Mouse (Mus musculus) ES-E14 (cell line): ENCODE measurements around the gene Il10rb. TPM values are rescaled to one million over a fixed set of nuclear protein-coding genes. Genes with fewer than 3 reads are reported as not detected.

ENCODE experiments used
- DNase-seq: peaks from one replicate; pipeline ENCODE4 v3.0.0-alpha.2; 2013; ENCODE audit warnings: low read depth, low spot score
- H3K27ac ChIP-seq: 2 replicates; pipeline ENCODE4 v1.5.1; 2012; ENCODE audit warnings: low read depth, mild to moderate bottlenecking, low read length, moderate library complexity, mixed read lengths; ENCODE audit not compliant: poor library complexity, insufficient read depth, severe bottlenecking
- H3K36me3 ChIP-seq: 2 replicates; pipeline ENCODE4 v1.6.1; 2012; ENCODE audit warnings: mild to moderate bottlenecking, low read length, moderate library complexity, mixed read lengths; ENCODE audit not compliant: control insufficient read depth, poor library complexity, insufficient read depth, severe bottlenecking
- H3K4me1 ChIP-seq, 2 experiments: fragments of 150-350 bp in 1 of 2; sonication (generic) in 1 of 2; 2 replicates each; pipeline ENCODE4 v1.6.1; 2012; ENCODE audit warnings: low read length in 2 of 2, mild to moderate bottlenecking in 1 of 2, mixed read lengths in 1 of 2; ENCODE audit not compliant: control insufficient read depth in 2 of 2, insufficient read depth in 2 of 2, poor library complexity in 1 of 2
- H3K4me3 ChIP-seq, 2 experiments: fragments of 150-350 bp in 1 of 2; sonication (generic) in 1 of 2; 2 replicates each; pipeline ENCODE4 v1.5.1; 2012; ENCODE audit warnings: low read length in 2 of 2, low read depth in 1 of 2, mild to moderate bottlenecking in 1 of 2, mixed read lengths in 1 of 2; ENCODE audit not compliant: insufficient read depth in 1 of 2, poor library complexity in 1 of 2, severe bottlenecking in 1 of 2
- H3K9ac ChIP-seq: 2 replicates; pipeline ENCODE4 v1.6.1; 2012; ENCODE audit warnings: low read depth, mild to moderate bottlenecking, low read length, mixed read lengths; ENCODE audit not compliant: poor library complexity, insufficient read depth, severe bottlenecking
- H3K9me3 ChIP-seq: fragments of 150-350 bp; sonication (generic); 2 replicates; pipeline ENCODE4 v1.6.1; 2012; ENCODE audit warnings: low read depth, mild to moderate bottlenecking, low read length; ENCODE audit not compliant: control insufficient read depth, insufficient read depth
- CHD2 ChIP-seq: IDR thresholded peaks from 2 replicates; pipeline ENCODE4 v1.6.1; 2014; ENCODE audit warnings: mild to moderate bottlenecking, low read depth, low read length, inconsistent platforms
- HCFC1 ChIP-seq: IDR thresholded peaks from 2 replicates; pipeline ENCODE4 v1.6.1; 2012; ENCODE audit warnings: low read length, inconsistent platforms, borderline replicate concordance; ENCODE audit not compliant: insufficient read depth
- MAFK ChIP-seq: IDR thresholded peaks from 2 replicates; pipeline ENCODE4 v1.6.1; 2014; ENCODE audit warnings: mild to moderate bottlenecking, low read depth, low read length, inconsistent platforms; ENCODE audit not compliant: insufficient read depth
- ZC3H11A ChIP-seq: IDR thresholded peaks from 2 replicates; pipeline ENCODE4 v1.6.1; 2012; ENCODE audit warnings: low read depth, mild to moderate bottlenecking, inconsistent platforms, low read length, borderline replicate concordance
- ZNF384 ChIP-seq: IDR thresholded peaks from 2 replicates; pipeline ENCODE4 v1.6.1; 2012; ENCODE audit warnings: low read depth, low read length, inconsistent platforms
- in situ Hi-C, 2 experiments: fragments of 600-800 bp; cut with MboI; formaldehyde crosslinking; loops; one replicate each; pipeline ENCODE4 v1.15.1; 2025; ENCODE audit warnings: low sequenced_read_pairs in 2 of 2, inconsistent platforms in 1 of 2; ENCODE audit not compliant: unreplicated experiment in 2 of 2
- total RNA-seq: library from RNA; depleted of rRNA; stranded (reverse); fragments of 300-350 nt; gene quantifications from 2 replicates; pipeline ENCODE4 v1.2.3, GENCODE M21; 2012

Il10rb gene
- total RNA-seq, 1 experiment, result 3.4 TPM

DNA sequence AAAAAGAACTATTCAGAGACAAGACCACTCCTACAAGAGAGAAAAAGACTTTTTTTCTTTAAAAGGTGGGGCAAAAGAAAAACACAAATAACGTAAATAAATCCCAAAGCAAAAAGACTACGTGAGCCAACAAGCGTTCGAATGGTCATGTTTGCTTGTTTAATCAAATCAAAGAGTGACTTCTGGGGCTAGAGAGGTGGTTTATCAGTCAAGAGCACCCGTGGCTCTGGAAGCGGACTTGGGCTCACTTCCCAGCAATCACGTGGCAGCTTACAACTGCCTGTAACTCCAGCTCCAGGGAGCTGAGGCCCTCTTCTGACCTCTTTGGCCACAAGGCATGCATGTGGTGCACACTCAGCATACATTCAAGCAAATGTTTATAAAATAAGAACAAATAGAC lies 35.4 kb downstream of the Il10rb start:
- Histone ChIP-seq H3K9me3 (no peaks in the 10 kb centered on the region), H3K36me3 (no peaks in the 10 kb centered on the region), H3K4me1 (no peaks in the 10 kb centered on the region), H3K9ac (no peak overlapping the region), H3K4me3 (no peak overlapping the region), H3K27ac (no peak overlapping the region)
- DNase-seq, result no peak
- in situ Hi-C loops, result no loop called here
- TF ChIP-seq ZC3H11A (no peak), MAFK (no peak), HCFC1 (no peak), ZNF384 (no peak), CHD2 (no peak)

DNA sequence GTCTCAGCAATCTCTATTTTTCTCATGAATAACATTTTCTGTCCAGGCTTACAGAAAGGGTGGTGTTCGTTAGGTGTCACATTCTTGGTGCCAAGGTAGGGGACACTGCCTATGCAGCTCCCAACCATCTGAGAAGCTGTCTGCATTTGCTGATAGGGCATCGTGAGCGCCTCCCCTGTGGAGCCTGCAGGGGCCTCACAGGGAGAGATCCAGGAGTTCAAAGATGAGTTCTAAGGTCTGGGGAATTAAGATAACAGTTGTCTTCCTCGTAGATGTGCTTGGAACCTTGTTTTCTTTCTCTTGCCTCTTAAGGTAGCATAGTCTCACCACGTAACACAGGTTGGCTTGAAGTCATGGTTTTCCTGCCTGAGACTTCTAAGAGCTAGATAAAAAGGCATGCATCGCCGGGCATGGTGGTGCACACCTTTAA lies 35.9 kb downstream of the Il10rb start:
- no peak for DNase-seq
- no peak for TF ChIP-seq ZC3H11A
- no peak for TF ChIP-seq MAFK
- no peak for TF ChIP-seq ZNF384
- no peak for TF ChIP-seq CHD2
- TF ChIP-seq HCFC1, result no peak
- H3K4me3 ChIP-seq, result no peak overlapping the region
- in situ Hi-C loops, result no loop called here
- no peaks in the 10 kb centered on the region for H3K36me3 ChIP-seq
- no peaks in the 10 kb centered on the region for H3K9me3 ChIP-seq
- H3K4me1 ChIP-seq, result no peaks in the 10 kb centered on the region
- H3K27ac ChIP-seq, result no peak overlapping the region
- no peak overlapping the region for H3K9ac ChIP-seq

DNA sequence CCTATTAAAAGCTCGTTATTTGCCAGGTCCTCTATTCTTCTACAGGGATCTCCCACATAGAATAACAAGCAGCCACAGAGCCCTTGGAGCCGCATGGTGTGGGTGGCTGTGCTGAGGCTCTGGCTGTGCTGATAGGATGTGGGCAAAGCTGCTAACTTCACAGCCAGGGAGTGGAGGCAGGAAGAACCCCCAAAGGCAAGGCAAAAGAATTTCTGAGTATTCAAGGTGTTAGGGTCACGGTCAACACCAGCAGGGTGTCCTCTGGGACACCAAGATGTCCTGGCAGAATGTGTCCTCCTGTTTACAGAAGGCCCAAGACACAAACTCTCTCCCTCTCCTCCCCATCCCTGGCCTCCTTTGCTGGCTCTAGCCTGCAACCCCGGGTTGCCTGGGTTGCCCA lies 36.5 kb downstream of the Il10rb start:
- Histone ChIP-seq H3K4me1 (no peaks in the 10 kb centered on the region), H3K36me3 (no peaks in the 10 kb centered on the region), H3K4me3 (no peak overlapping the region), H3K9ac (no peak overlapping the region), H3K9me3 (no peaks in the 10 kb centered on the region), H3K27ac (no peak overlapping the region)
- TF ChIP-seq ZC3H11A (no peak), ZNF384 (no peak), MAFK (no peak), HCFC1 (no peak), CHD2 (no peak)
- in situ Hi-C loops, result no loop called here
- DNase-seq, result no peak

DNA sequence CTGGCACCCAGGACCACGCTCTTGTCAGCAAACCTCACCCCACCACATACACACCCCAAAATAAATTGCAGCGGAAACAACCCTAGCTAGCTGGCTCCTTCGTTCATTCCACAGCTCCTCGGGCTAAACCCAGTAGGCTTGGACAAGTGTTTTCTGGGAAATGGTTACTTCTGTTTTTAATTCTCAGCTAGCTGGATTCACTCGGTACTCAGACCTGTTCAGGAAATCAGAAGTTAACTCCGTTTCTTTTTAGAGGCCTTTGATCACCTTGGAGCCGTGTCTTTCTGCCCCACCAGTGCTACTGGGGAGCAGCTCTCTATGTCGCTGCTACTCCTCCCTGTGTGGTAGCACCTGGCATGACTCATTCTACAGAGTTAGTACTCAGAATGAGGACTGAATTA lies 37.2 kb downstream of the Il10rb start:
- H3K27ac ChIP-seq, result no peak overlapping the region
- no peak for DNase-seq
- in situ Hi-C loops, result no loop called here

DNA sequence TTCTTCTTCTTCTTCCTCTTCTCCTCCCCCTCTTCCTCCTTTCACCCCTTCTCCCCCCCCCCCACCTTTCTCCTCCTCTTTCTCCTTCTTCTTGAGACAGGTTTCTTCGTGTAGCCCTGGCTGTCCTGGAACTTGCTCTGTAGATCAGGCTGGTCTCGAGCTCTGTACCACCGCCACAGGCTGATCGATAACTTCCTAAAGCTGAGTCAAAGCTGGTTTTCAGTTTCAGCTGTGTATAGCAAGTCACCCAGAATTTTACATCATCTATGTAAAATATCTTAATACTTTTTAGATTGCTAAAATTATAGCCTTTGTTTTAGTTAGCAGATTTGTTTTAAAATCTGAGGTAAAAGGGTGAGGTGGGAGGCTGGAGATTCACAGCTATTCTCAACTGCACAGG lies 38.9 kb downstream of the Il10rb start:
- H3K4me3 ChIP-seq, result no peak overlapping the region
- H3K9ac ChIP-seq, result no peak overlapping the region
- in situ Hi-C loops, result no loop called here
- TF ChIP-seq ZC3H11A, result no peak
- TF ChIP-seq HCFC1, result no peak
- no peak for TF ChIP-seq MAFK
- no peak for TF ChIP-seq ZNF384
- no peak for TF ChIP-seq CHD2
- no peak for DNase-seq
- no peak overlapping the region for H3K27ac ChIP-seq
- no peaks in the 10 kb centered on the region for H3K4me1 ChIP-seq
- no peaks in the 10 kb centered on the region for H3K9me3 ChIP-seq
- no peaks in the 10 kb centered on the region for H3K36me3 ChIP-seq

More for the DNA sequence above, 37.2 kb downstream of the Il10rb start:
- TF ChIP-seq HCFC1, result no peak
- no peak for TF ChIP-seq CHD2
- TF ChIP-seq MAFK, result no peak
- no peak for TF ChIP-seq ZC3H11A
- TF ChIP-seq ZNF384, result no peak
- Histone ChIP-seq H3K36me3 (no peaks in the 10 kb centered on the region), H3K4me3 (no peak overlapping the region), H3K9ac (no peak overlapping the region), H3K9me3 (no peaks in the 10 kb centered on the region), H3K4me1 (no peaks in the 10 kb centered on the region)
